12 mouse cellular contexts compared by ENCODE assay signal in the genomic region with DNA sequence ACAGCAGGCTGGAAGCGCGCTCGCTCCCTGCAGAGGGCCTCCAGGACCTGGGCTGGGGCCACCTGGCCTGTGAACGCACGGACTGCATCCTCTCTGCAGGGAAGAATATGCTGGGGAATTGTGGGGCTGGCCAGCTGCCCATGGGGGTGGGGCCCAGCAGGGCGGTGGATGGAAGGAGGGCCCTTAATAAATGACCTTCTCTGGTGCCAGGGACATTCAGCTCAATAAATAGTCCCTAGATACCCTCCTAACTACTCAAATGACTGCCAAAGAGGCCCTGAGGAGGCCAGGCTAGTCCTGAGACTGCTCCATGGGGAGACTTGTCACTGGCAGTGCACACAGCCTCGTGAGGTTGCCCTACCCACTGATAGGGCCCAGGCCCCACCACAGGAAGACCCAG. TPM values are rescaled to one million over a fixed set of nuclear protein-coding genes. Genes with fewer than 3 reads are reported as not detected.
DNase-seq lines count a peak whose midpoint lies in the region; ATAC-seq and TF ChIP-seq lines count a peak whose summit lies in the region.
"Had no signal": no experiment of that assay in that cellular context is flagged by ENCODE, and none has a peak within 500 bp of the region (broad histone marks: within the 10 kb centered on the region; RNA-seq: fewer than 3 reads in every experiment).

No protein-coding gene starts in this region.

- H3K36me3 ChIP-seq in forebrain, embryonic 13.5 days (ENCODE audit: poor library complexity, severe bottlenecking), result peaks cover 60% of the 10 kb centered on the region
- H3K36me3 ChIP-seq in forebrain, postnatal 0 days (ENCODE audit: insufficient read depth), result peaks cover 51% of the 10 kb centered on the region
- peaks cover 26% of the 10 kb centered on the region for H3K36me3 ChIP-seq in limb, embryonic 11.5 days (ENCODE audit: control insufficient read depth, insufficient read depth, low read length)

- H3K27ac ChIP-seq in forebrain, embryonic 13.5 days, result no peak overlapping the region
- H3K27ac ChIP-seq in forebrain, postnatal 0 days (ENCODE audit: low read depth, low read length), result no peak overlapping the region
- peak overlapping the region; percentile 90 for H3K27ac ChIP-seq in layer of hippocampus, adult 2 months
- no peak overlapping the region for H3K27ac ChIP-seq in cortical plate, adult 2 months (ENCODE audit: insufficient read depth, low read length)
- H3K27ac ChIP-seq in limb, embryonic 11.5 days (replicated peaks; ENCODE audit: low read depth, low read length), result no peak overlapping the region

- no peak for DNase-seq in forebrain, postnatal 0 days
- no peak for DNase-seq in layer of hippocampus, adult 2 months (ENCODE audit: low spot score in 2 of 2)
- DNase-seq in layer of hippocampus, adult 9-11 months, result no peak
- no peak for DNase-seq in limb, embryonic 11.5 days (ENCODE audit: low spot score)
- DNase-seq in left cerebral cortex, postnatal 4 days, result no peak
- DNase-seq in liver, result no peak
- DNase-seq: lung, adult 18-20 months; thymus, postnatal 25 days had no signal

- ATAC-seq in forebrain, embryonic 13.5 days, result no peak
- no peak for ATAC-seq in forebrain, postnatal 0 days
- no peak for ATAC-seq in limb, embryonic 11.5 days (ENCODE audit: insufficient number of reproducible peaks, low FRiP score, low TSS enrichment, low read depth)
- ATAC-seq: CD4-positive, CD25-positive, alpha-beta regulatory T cell, adult 4 months had no signal

- 0 out of 2 replicates have a peak, but pooled peaks have one; percentile 11 for TF ChIP-seq POLR2A in cortical plate, adult 2 months (IDR thresholded peaks at IDR 0.05; ENCODE audit: extremely low read depth, insufficient read depth, low read length)

- no peaks in the 10 kb centered on the region for H3K9me3 ChIP-seq in forebrain, embryonic 13.5 days (replicated peaks)
- H3K9me3 ChIP-seq in forebrain, postnatal 0 days (ENCODE audit: low read length), result no peaks in the 10 kb centered on the region
- H3K9me3 ChIP-seq in limb, embryonic 11.5 days (ENCODE audit: control insufficient read depth, low read length), result no peaks in the 10 kb centered on the region

- H3K27me3 ChIP-seq in forebrain, embryonic 13.5 days, result no peaks in the 10 kb centered on the region
- no peaks in the 10 kb centered on the region for H3K27me3 ChIP-seq in forebrain, postnatal 0 days (ENCODE audit: insufficient read depth, low read length)
- H3K27me3 ChIP-seq in limb, embryonic 11.5 days (ENCODE audit: control insufficient read depth, insufficient read depth, low read length), result no peaks in the 10 kb centered on the region

- H3K4me1 ChIP-seq in forebrain, embryonic 13.5 days, result peaks cover 25% of the 10 kb centered on the region
- H3K4me1 ChIP-seq in forebrain, postnatal 0 days (ENCODE audit: insufficient read depth), result peaks cover 6% of the 10 kb centered on the region
- H3K4me1 ChIP-seq in cortical plate, adult 2 months (ENCODE audit: control insufficient read depth, insufficient read depth, low read length), result peaks cover 7% of the 10 kb centered on the region
- H3K4me1 ChIP-seq in limb, embryonic 11.5 days (ENCODE audit: control insufficient read depth, insufficient read depth, low read length), result peaks cover 22% of the 10 kb centered on the region

- no peak overlapping the region for H3K9ac ChIP-seq in forebrain, embryonic 13.5 days
- H3K9ac ChIP-seq in forebrain, postnatal 0 days, result no peak overlapping the region; the same call in 1 of the 2 replicates
- peak overlapping the region; percentile 17; the same call in 1 of the 2 replicates for H3K9ac ChIP-seq in limb, embryonic 11.5 days (ENCODE audit: low read length)

- 71% methylated on average over 7 of the region's 7 CpGs for WGBS in forebrain, embryonic 13.5 days
- WGBS in forebrain, postnatal 0 days, result 62% methylated on average over 7 of the region's 7 CpGs
- 86% methylated on average over 7 of the region's 7 CpGs for WGBS in limb, embryonic 11.5 days

- H3K4me2 ChIP-seq in forebrain, embryonic 13.5 days, result 0 out of 2 replicates have a peak overlapping the region, but pooled peaks have one; percentile 80
- no peak overlapping the region for H3K4me2 ChIP-seq in forebrain, postnatal 0 days (ENCODE audit: low read depth)
- no peak overlapping the region for H3K4me2 ChIP-seq in limb, embryonic 11.5 days (ENCODE audit: low read depth, severe bottlenecking)

- no peak overlapping the region for H3K4me3 ChIP-seq in forebrain, embryonic 13.5 days
- H3K4me3 ChIP-seq in forebrain, postnatal 0 days (ENCODE audit: low read depth, low read length), result no peak overlapping the region
- H3K4me3 ChIP-seq in layer of hippocampus, adult 2 months, result no peak overlapping the region
- peak overlapping the region; percentile 74; the same call in 1 of the 2 replicates for H3K4me3 ChIP-seq in cortical plate, adult 2 months (ENCODE audit: insufficient read depth, low read length)
- no peak overlapping the region for H3K4me3 ChIP-seq in limb, embryonic 11.5 days (ENCODE audit: low read depth, low read length)

- intact Hi-C loops in left cerebral cortex, postnatal 4 days (cut with DNase I), result no loop called here

- TF ChIP-seq CTCF in forebrain, postnatal 0 days (IDR thresholded peaks at IDR 0.05; ENCODE audit: low read depth), result no peak
- TF ChIP-seq CTCF in layer of hippocampus, adult 2 months (conservative IDR thresholded peaks at IDR 0.05), result no peak
- no peak for TF ChIP-seq CTCF in cortical plate, adult 2 months (IDR thresholded peaks at IDR 0.05; ENCODE audit: extremely low read depth, insufficient read depth, low read length)

RNA-seq across cellular contexts. Expression of a gene that starts 2.4 kb away (rescaled TPM):
- polyA plus RNA-seq in forebrain, embryonic 13.5 days (2015; fragmentation: Nextera tagmentation; extraction: Ambion mirVana), result 108 and 127 TPM in 2 replicates
- 118 and 141 TPM in 2 replicates for total RNA-seq in forebrain, postnatal 0 days (2014; rRNA removed)
- 139 and 154 TPM in 2 replicates for polyA plus RNA-seq in forebrain, postnatal 0 days (2015; fragmentation: Nextera tagmentation; extraction: Ambion mirVana)
- 100 to 1,000 TPM; 116 to 117 TPM for total RNA-seq in layer of hippocampus, adult 2 months (2021)
- 230 and 253 TPM in 2 replicates for polyA plus RNA-seq in cortical plate, adult 2 months (2012; rRNA removed)
- 62.7 and 68.0 TPM in 2 replicates for polyA plus RNA-seq in limb, embryonic 11.5 days (2014; fragmentation: Nextera tagmentation; extraction: Ambion mirVana)
- 10 to 100 TPM; 82.0 to 98.4 TPM for total RNA-seq in left cerebral cortex, postnatal 4 days (2021)

RNA-seq across cellular contexts. Expression of a gene that starts 3.3 kb away (rescaled TPM):
- 0.21 and 0.23 TPM in 2 replicates for polyA plus RNA-seq in forebrain, embryonic 13.5 days (2015; fragmentation: Nextera tagmentation; extraction: Ambion mirVana)
- total RNA-seq in forebrain, postnatal 0 days (2014; rRNA removed), result 0.31 TPM in 1 of 2 replicates, not detected in the other
- polyA plus RNA-seq in forebrain, postnatal 0 days (2015; fragmentation: Nextera tagmentation; extraction: Ambion mirVana), result 0.36 and 0.45 TPM in 2 replicates
- total RNA-seq in layer of hippocampus, adult 2 months (2021), result under 1 TPM; 0.49 to 0.51 TPM
- polyA plus RNA-seq in cortical plate, adult 2 months (2012; rRNA removed), result 0.17 and 0.52 TPM in 2 replicates
- 0.11 and 0.16 TPM in 2 replicates for polyA plus RNA-seq in limb, embryonic 11.5 days (2014; fragmentation: Nextera tagmentation; extraction: Ambion mirVana)
- total RNA-seq in left cerebral cortex, postnatal 4 days (2021), result not detected
- total RNA-seq: gastrocnemius, adult 18-20 months had no signal

RNA-seq across cellular contexts. Expression of a gene that starts 9.5 kb away (rescaled TPM):
- polyA plus RNA-seq in forebrain, embryonic 13.5 days (2015; fragmentation: Nextera tagmentation; extraction: Ambion mirVana), result 26.4 and 27.3 TPM in 2 replicates
- total RNA-seq in forebrain, postnatal 0 days (2014; rRNA removed), result 31.0 and 35.0 TPM in 2 replicates
- polyA plus RNA-seq in forebrain, postnatal 0 days (2015; fragmentation: Nextera tagmentation; extraction: Ambion mirVana), result 30.4 and 30.8 TPM in 2 replicates
- total RNA-seq in layer of hippocampus, adult 2 months (2021), result 10 to 100 TPM; 37.4 to 39.8 TPM
- polyA plus RNA-seq in cortical plate, adult 2 months (2012; rRNA removed), result 39.4 and 41.9 TPM in 2 replicates
- 21.8 and 23.6 TPM in 2 replicates for polyA plus RNA-seq in limb, embryonic 11.5 days (2014; fragmentation: Nextera tagmentation; extraction: Ambion mirVana)
- 10 to 100 TPM; 24.1 to 25.1 TPM for total RNA-seq in left cerebral cortex, postnatal 4 days (2021)

RNA-seq across cellular contexts. Expression of a gene that starts 9.6 kb away (rescaled TPM):
- 75.5 and 84.8 TPM in 2 replicates for polyA plus RNA-seq in forebrain, embryonic 13.5 days (2015; fragmentation: Nextera tagmentation; extraction: Ambion mirVana)
- 82.5 and 84.2 TPM in 2 replicates for total RNA-seq in forebrain, postnatal 0 days (2014; rRNA removed)
- 76.0 and 78.3 TPM in 2 replicates for polyA plus RNA-seq in forebrain, postnatal 0 days (2015; fragmentation: Nextera tagmentation; extraction: Ambion mirVana)
- total RNA-seq in layer of hippocampus, adult 2 months (2021), result 10 to 100 TPM; 83.0 to 89.3 TPM
- polyA plus RNA-seq in cortical plate, adult 2 months (2012; rRNA removed), result 152 and 159 TPM in 2 replicates
- polyA plus RNA-seq in limb, embryonic 11.5 days (2014; fragmentation: Nextera tagmentation; extraction: Ambion mirVana), result 52.3 and 53.4 TPM in 2 replicates
- total RNA-seq in left cerebral cortex, postnatal 4 days (2021), result 10 to 100 TPM; 50.6 to 61.1 TPM

RNA-seq across cellular contexts. Expression of a gene that starts 12.4 kb away (rescaled TPM):
- polyA plus RNA-seq in forebrain, embryonic 13.5 days (2015; fragmentation: Nextera tagmentation; extraction: Ambion mirVana), result 1.8 TPM in 1 of 2 replicates, not detected in the other
- 0.31 TPM in 1 of 2 replicates, not detected in the other for total RNA-seq in forebrain, postnatal 0 days (2014; rRNA removed)
- 1.1 TPM in 1 of 2 replicates, not detected in the other for polyA plus RNA-seq in forebrain, postnatal 0 days (2015; fragmentation: Nextera tagmentation; extraction: Ambion mirVana)
- total RNA-seq in layer of hippocampus, adult 2 months (2021), result 1 to 10 TPM; 1.4 to 1.9 TPM
- 2.3 and 4.0 TPM in 2 replicates for polyA plus RNA-seq in cortical plate, adult 2 months (2012; rRNA removed)
- polyA plus RNA-seq in limb, embryonic 11.5 days (2014; fragmentation: Nextera tagmentation; extraction: Ambion mirVana), result 0.29 TPM in 1 of 2 replicates, not detected in the other
- total RNA-seq in left cerebral cortex, postnatal 4 days (2021), result not detected
- total RNA-seq: gastrocnemius, adult 18-20 months had no signal
- polyA plus RNA-seq: CD4-positive, CD25-positive, alpha-beta regulatory T cell, adult 4 months had no signal
